In genomic region chr7:126528166-126528577, GRCm38 (mm10) we compare ENCODE assay signal across 9 mouse cellular contexts. TPM values are rescaled to one million over a fixed set of nuclear protein-coding genes. Genes with fewer than 3 reads are reported as not detected.
DNase-seq lines count a peak whose midpoint lies in the region; ATAC-seq and TF ChIP-seq lines count a peak whose summit lies in the region.
"Had no signal": no experiment of that assay in that cellular context is flagged by ENCODE, and none has a peak within 500 bp of the region (broad histone marks: within the 10 kb centered on the region; RNA-seq: fewer than 3 reads in every experiment).

No protein-coding gene starts in this region.

- in situ Hi-C loops in ES-E14 (cut with MboI; ENCODE audit: low sequenced_read_pairs in 2 of 2, unreplicated experiment in 2 of 2), result no loop called here

- H3K9me3 ChIP-seq in ES-E14 (ENCODE audit: control insufficient read depth, insufficient read depth, low read depth, low read length), result no peaks in the 10 kb centered on the region
- no peaks in the 10 kb centered on the region for H3K9me3 ChIP-seq in hindbrain, embryonic 12.5 days (replicated peaks)
- no peaks in the 10 kb centered on the region for H3K9me3 ChIP-seq in limb, embryonic 14.5 days (ENCODE audit: control insufficient read depth, low read length)
- H3K9me3 ChIP-seq: embryonic facial prominence, embryonic 15.5 days had no signal

- no peak overlapping the region for H3K27ac ChIP-seq in ES-E14 (ENCODE audit: insufficient read depth, low read depth, low read length, poor library complexity, severe bottlenecking)
- peak overlapping the region; percentile 35; the same call in 1 of the 2 replicates for H3K27ac ChIP-seq in hindbrain, embryonic 12.5 days
- H3K27ac ChIP-seq in limb, embryonic 14.5 days (replicated peaks; ENCODE audit: low read depth, low read length), result no peak overlapping the region
- H3K27ac ChIP-seq: embryonic facial prominence, embryonic 15.5 days had no signal

- ATAC-seq in hindbrain, embryonic 12.5 days (ENCODE audit: low FRiP score), result no peak; the same call in 1 of the 2 replicates
- ATAC-seq in limb, embryonic 14.5 days (ENCODE audit: low FRiP score, low read depth), result peak; percentile 71
- peak; percentile 69; the same call in 1 of the 2 replicates for ATAC-seq in neutrophil, adult 5-6 weeks (ENCODE audit: extremely low read depth, insufficient number of reproducible peaks, low FRiP score, poor library complexity, severe bottlenecking)

- no peak for TF ChIP-seq POLR2A in limb, embryonic 14.5 days (IDR thresholded peaks at IDR 0.05; ENCODE audit: borderline replicate concordance, extremely low read depth, insufficient read depth, insufficient read length)

- peak; percentile 43 for DNase-seq in layer of hippocampus, adult 11-12 months (ENCODE audit: low spot score)
- no peak for DNase-seq in layer of hippocampus, adult 9-11 months
- DNase-seq in ES-E14 (ENCODE audit: low read depth, low spot score), result peak; percentile 46
- peak; percentile 77 for DNase-seq in embryo, embryonic 11 days
- DNase-seq in limb, embryonic 14.5 days (ENCODE audit: low spot score), result peak; percentile 85
- no peak for DNase-seq in adrenal gland, adult 18-20 months (ENCODE audit: low spot score in 2 of 2)

- no peaks in the 10 kb centered on the region for H3K36me3 ChIP-seq in ES-E14 (ENCODE audit: control insufficient read depth, insufficient read depth, low read length, poor library complexity, severe bottlenecking)
- no peaks in the 10 kb centered on the region for H3K36me3 ChIP-seq in hindbrain, embryonic 12.5 days
- no peaks in the 10 kb centered on the region for H3K36me3 ChIP-seq in limb, embryonic 14.5 days (ENCODE audit: control insufficient read depth, insufficient read depth, low read length)
- H3K36me3 ChIP-seq: embryonic facial prominence, embryonic 15.5 days had no signal

- H3K4me2 ChIP-seq in hindbrain, embryonic 12.5 days (replicated peaks), result peak overlapping the region; percentile 27; the same call in 1 of the 2 replicates
- no peak overlapping the region for H3K4me2 ChIP-seq in limb, embryonic 14.5 days (replicated peaks; ENCODE audit: low read depth, low read length, severe bottlenecking)
- H3K4me2 ChIP-seq: embryonic facial prominence, embryonic 15.5 days had no signal

- H3K27me3 ChIP-seq in hindbrain, embryonic 12.5 days, result no peaks in the 10 kb centered on the region; the same call in 1 of the 2 replicates
- H3K27me3 ChIP-seq in limb, embryonic 14.5 days (ENCODE audit: control insufficient read depth, insufficient read depth, low read length), result no peaks in the 10 kb centered on the region
- H3K27me3 ChIP-seq: embryonic facial prominence, embryonic 15.5 days had no signal

- WGBS in hindbrain, embryonic 12.5 days, result 11% methylated on average over 1 of the region's 1 CpGs
- WGBS in limb, embryonic 14.5 days, result 4% methylated on average over 1 of the region's 1 CpGs

- no peak overlapping the region for H3K4me3 ChIP-seq in ES-E14 (ENCODE audit: insufficient read depth in 1 of 2, low read depth in 1 of 2, low read length in 2 of 2, poor library complexity in 1 of 2, severe bottlenecking in 1 of 2)
- no peak overlapping the region for H3K4me3 ChIP-seq in hindbrain, embryonic 12.5 days
- no peak overlapping the region for H3K4me3 ChIP-seq in limb, embryonic 14.5 days (replicated peaks; ENCODE audit: low read length)
- H3K4me3 ChIP-seq: embryonic facial prominence, embryonic 15.5 days had no signal

- H3K9ac ChIP-seq in ES-E14 (ENCODE audit: insufficient read depth, low read depth, low read length, poor library complexity, severe bottlenecking), result no peak overlapping the region
- 0 out of 2 replicates have a peak overlapping the region, but pooled peaks have one; percentile 32 for H3K9ac ChIP-seq in hindbrain, embryonic 12.5 days
- peak overlapping the region; percentile 32; the same call in 1 of the 2 replicates for H3K9ac ChIP-seq in limb, embryonic 14.5 days (ENCODE audit: low read depth, low read length, severe bottlenecking)
- H3K9ac ChIP-seq: embryonic facial prominence, embryonic 15.5 days had no signal

- H3K4me1 ChIP-seq in ES-E14 (ENCODE audit: control insufficient read depth in 2 of 2, insufficient read depth in 2 of 2, low read length in 2 of 2, poor library complexity in 1 of 2), result 0 out of 4 replicates have a peak, but pooled peaks cover 0 to 3% of the 10 kb centered on the region in 2 experiments
- 0 out of 2 replicates have a peak, but pooled peaks cover 2% of the 10 kb centered on the region for H3K4me1 ChIP-seq in hindbrain, embryonic 12.5 days
- no peaks in the 10 kb centered on the region for H3K4me1 ChIP-seq in limb, embryonic 14.5 days (ENCODE audit: control insufficient read depth, insufficient read depth, low read length)

TF ChIP-seq in ES-E14, 5 proteins besides CTCF, POLR2A, EP300 and RAD21:
- TF ChIP-seq ZC3H11A (IDR thresholded peaks at IDR 0.05; ENCODE audit: borderline replicate concordance, low read depth, low read length) (peak; percentile 81), ZNF384 (IDR thresholded peaks at IDR 0.05; ENCODE audit: low read depth, low read length) (no peak), MAFK (IDR thresholded peaks at IDR 0.05; ENCODE audit: insufficient read depth, low read depth, low read length) (peak; percentile 55; the same call in 1 of the 2 replicates), HCFC1 (IDR thresholded peaks at IDR 0.05; ENCODE audit: borderline replicate concordance, insufficient read depth, low read length) (no peak), CHD2 (IDR thresholded peaks at IDR 0.05; ENCODE audit: low read depth, low read length) (no peak)

RNA-seq across cellular contexts. Expression of gene Atxn2l, which starts 24.9 kb away (rescaled TPM):
- total RNA-seq in ES-E14 (2012; rRNA removed), result 72.3 and 80.1 TPM in 2 replicates
- polyA plus RNA-seq in hindbrain, embryonic 12.5 days (2016; fragmentation: Nextera tagmentation; extraction: Ambion mirVana), result 76.8 and 90.1 TPM in 2 replicates
- 170 and 223 TPM in 2 replicates for polyA plus RNA-seq in limb, embryonic 14.5 days (2012; rRNA removed)
- 51.4 and 56.2 TPM in 2 replicates for polyA plus RNA-seq in limb, embryonic 14.5 days (2014; fragmentation: Nextera tagmentation; extraction: Ambion mirVana)
- total RNA-seq in neutrophil, adult 5-6 weeks (2017), result 76.4 and 87.3 TPM in 2 replicates
- total RNA-seq in adrenal gland, adult 18-20 months (2021), result 100 to 1,000 TPM in 1 of 2 experiments, 10 to 100 TPM in 1; 99.5 to 111 TPM

RNA-seq across cellular contexts. Expression of gene Eif3c, which starts 38.0 kb away (rescaled TPM):
- 257 and 289 TPM in 2 replicates for total RNA-seq in ES-E14 (2012; rRNA removed)
- polyA plus RNA-seq in hindbrain, embryonic 12.5 days (2016; fragmentation: Nextera tagmentation; extraction: Ambion mirVana), result 201 and 206 TPM in 2 replicates
- 107 and 115 TPM in 2 replicates for polyA plus RNA-seq in limb, embryonic 14.5 days (2012; rRNA removed)
- polyA plus RNA-seq in limb, embryonic 14.5 days (2014; fragmentation: Nextera tagmentation; extraction: Ambion mirVana), result 169 and 171 TPM in 2 replicates
- total RNA-seq in neutrophil, adult 5-6 weeks (2017), result 93.6 and 99.5 TPM in 2 replicates
- 100 to 1,000 TPM; 199 to 243 TPM for total RNA-seq in adrenal gland, adult 18-20 months (2021)

RNA-seq across cellular contexts. Expression of gene Tufm, which starts 41.0 kb away (rescaled TPM):
- 125 and 133 TPM in 2 replicates for total RNA-seq in ES-E14 (2012; rRNA removed)
- polyA plus RNA-seq in hindbrain, embryonic 12.5 days (2016; fragmentation: Nextera tagmentation; extraction: Ambion mirVana), result 113 and 116 TPM in 2 replicates
- polyA plus RNA-seq in limb, embryonic 14.5 days (2012; rRNA removed), result 109 and 111 TPM in 2 replicates
- polyA plus RNA-seq in limb, embryonic 14.5 days (2014; fragmentation: Nextera tagmentation; extraction: Ambion mirVana), result 125 TPM in 2 replicates
- 33.6 and 38.4 TPM in 2 replicates for total RNA-seq in neutrophil, adult 5-6 weeks (2017)
- total RNA-seq in adrenal gland, adult 18-20 months (2021), result 100 to 1,000 TPM; 221 to 235 TPM

RNA-seq across cellular contexts. Expression of gene Sh2b1, which starts 52.9 kb away (rescaled TPM):
- total RNA-seq in ES-E14 (2012; rRNA removed), result 20.3 and 22.5 TPM in 2 replicates
- polyA plus RNA-seq in hindbrain, embryonic 12.5 days (2016; fragmentation: Nextera tagmentation; extraction: Ambion mirVana), result 63.5 and 65.8 TPM in 2 replicates
- 83.3 and 94.6 TPM in 2 replicates for polyA plus RNA-seq in limb, embryonic 14.5 days (2012; rRNA removed)
- polyA plus RNA-seq in limb, embryonic 14.5 days (2014; fragmentation: Nextera tagmentation; extraction: Ambion mirVana), result 50.2 and 53.7 TPM in 2 replicates
- total RNA-seq in neutrophil, adult 5-6 weeks (2017), result 30.0 and 34.0 TPM in 2 replicates
- total RNA-seq in adrenal gland, adult 18-20 months (2021), result 10 to 100 TPM; 56.2 to 60.8 TPM

RNA-seq across cellular contexts. Expression of gene Apobr, which starts 56.6 kb away (rescaled TPM):
- total RNA-seq in ES-E14 (2012; rRNA removed), result 2.3 and 2.6 TPM in 2 replicates
- 0.39 and 0.43 TPM in 2 replicates for polyA plus RNA-seq in hindbrain, embryonic 12.5 days (2016; fragmentation: Nextera tagmentation; extraction: Ambion mirVana)
- 0.96 and 1.0 TPM in 2 replicates for polyA plus RNA-seq in limb, embryonic 14.5 days (2012; rRNA removed)
- 1.1 and 1.5 TPM in 2 replicates for polyA plus RNA-seq in limb, embryonic 14.5 days (2014; fragmentation: Nextera tagmentation; extraction: Ambion mirVana)
- 90.5 and 117 TPM in 2 replicates for total RNA-seq in neutrophil, adult 5-6 weeks (2017)
- total RNA-seq in adrenal gland, adult 18-20 months (2021), result 1 to 10 TPM; 2.4 to 3.2 TPM

Comparison
In these comparisons a context has a peak if more than half of its experiments do, and no peak if none do; other contexts are left out.
1. DNase-seq: peak in layer of hippocampus, adult 11-12 months (single experiment), ES-E14 (single experiment), embryo, embryonic 11 days (single experiment) and limb, embryonic 14.5 days (single experiment); none in layer of hippocampus, adult 9-11 months (single experiment) and adrenal gland, adult 18-20 months (0 of 2).